23 mouse cellular contexts compared by ENCODE assay signal in the genomic region with DNA sequence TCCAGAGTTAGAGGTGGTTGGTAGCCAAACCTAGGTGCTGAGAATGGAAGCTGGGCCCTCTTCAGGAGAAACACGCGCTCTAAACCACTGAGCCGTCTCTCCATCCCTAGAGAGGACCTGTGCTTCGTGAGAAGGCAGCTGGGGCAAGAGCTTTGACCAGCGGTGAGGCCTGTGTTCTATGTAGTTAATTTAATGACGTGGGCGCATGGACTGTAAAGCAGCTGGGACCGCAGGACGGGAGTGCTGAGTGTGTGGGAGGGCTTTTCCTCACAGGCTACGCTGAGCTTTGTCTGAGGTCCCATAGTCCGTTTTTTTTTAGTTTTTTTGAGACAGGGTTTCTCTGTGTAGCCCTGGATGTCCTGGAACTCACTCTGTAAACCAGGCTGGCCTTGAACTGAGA. TPM values are rescaled to one million over a fixed set of nuclear protein-coding genes. Genes with fewer than 3 reads are reported as not detected.
DNase-seq lines count a peak whose midpoint lies in the region; ATAC-seq and TF ChIP-seq lines count a peak whose summit lies in the region.
"Had no signal": no experiment of that assay in that cellular context is flagged by ENCODE, and none has a peak within 500 bp of the region (broad histone marks: within the 10 kb centered on the region; RNA-seq: fewer than 3 reads in every experiment).

No protein-coding gene starts in this region.

- no peaks in the 10 kb centered on the region for H3K9me3 ChIP-seq in kidney, postnatal 0 days (replicated peaks; ENCODE audit: low read length)
- H3K9me3 ChIP-seq: embryonic facial prominence, embryonic 10.5 days; embryonic facial prominence, embryonic 13.5 days; forebrain, embryonic 12.5 days; forebrain, embryonic 15.5 days; hindbrain, embryonic 12.5 days; hindbrain, embryonic 15.5 days had no signal

- no peak for TF ChIP-seq CTCF in heart, adult 2 months (IDR thresholded peaks at IDR 0.05)
- TF ChIP-seq CTCF in kidney, postnatal 0 days (IDR thresholded peaks at IDR 0.05; ENCODE audit: low read depth), result no peak
- TF ChIP-seq CTCF in kidney, adult 2 months (conservative IDR thresholded peaks at IDR 0.05; ENCODE audit: insufficient read depth, insufficient read length, low read depth, low read length), result no peak

- H3K79me2 ChIP-seq in heart, adult 2 months (replicated peaks; ENCODE audit: control insufficient read depth, insufficient read depth, low read length), result no peaks in the 10 kb centered on the region

- ATAC-seq in kidney, postnatal 0 days (replicated peaks; ENCODE audit: low FRiP score, low read depth), result no peak
- ATAC-seq: forebrain, embryonic 15.5 days; intestine, postnatal 0 days; Patski had no signal

- H3K27ac ChIP-seq in heart, adult 2 months, result no peak overlapping the region
- no peak overlapping the region for H3K27ac ChIP-seq in kidney, postnatal 0 days
- no peak overlapping the region for H3K27ac ChIP-seq in kidney, adult 2 months (ENCODE audit: insufficient read depth, low read depth, low read length)
- H3K27ac ChIP-seq: embryonic facial prominence, embryonic 10.5 days; embryonic facial prominence, embryonic 13.5 days; forebrain, embryonic 12.5 days; forebrain, embryonic 15.5 days; hindbrain, embryonic 12.5 days; hindbrain, embryonic 15.5 days had no signal

- no peak overlapping the region for H3K4me3 ChIP-seq in heart, adult 2 months
- H3K4me3 ChIP-seq in kidney, postnatal 0 days (replicated peaks; ENCODE audit: low read depth, low read length), result no peak overlapping the region
- no peak overlapping the region for H3K4me3 ChIP-seq in kidney, adult 2 months (ENCODE audit: insufficient read depth, low read depth, low read length)
- H3K4me3 ChIP-seq: embryonic facial prominence, embryonic 10.5 days; embryonic facial prominence, embryonic 13.5 days; erythroblast, embryonic 14.5 days; forebrain, embryonic 12.5 days; forebrain, embryonic 15.5 days; hindbrain, embryonic 12.5 days; hindbrain, embryonic 15.5 days had no signal

- no peaks in the 10 kb centered on the region; the same call in 1 of the 2 replicates for H3K4me1 ChIP-seq in heart, adult 2 months (ENCODE audit: control insufficient read depth, insufficient read depth, low read length)
- 0 out of 2 replicates have a peak, but pooled peaks cover 4% of the 10 kb centered on the region for H3K4me1 ChIP-seq in kidney, postnatal 0 days (replicated peaks; ENCODE audit: insufficient read depth, low read length)
- H3K4me1 ChIP-seq in kidney, adult 2 months (ENCODE audit: control insufficient read depth, insufficient read depth, low read length), result peaks cover 17% of the 10 kb centered on the region
- H3K4me1 ChIP-seq: embryonic facial prominence, embryonic 13.5 days; forebrain, embryonic 12.5 days; forebrain, embryonic 15.5 days; hindbrain, embryonic 12.5 days; hindbrain, embryonic 15.5 days had no signal

- WGBS in heart, adult 2 months, result 80% methylated on average over 11 of the region's 11 CpGs
- 45% methylated on average over 11 of the region's 11 CpGs for WGBS in kidney, postnatal 0 days
- 85% methylated on average over 11 of the region's 11 CpGs for WGBS in kidney, adult 2 months

- no peak for TF ChIP-seq POLR2A in heart, adult 2 months (IDR thresholded peaks at IDR 0.05; ENCODE audit: insufficient read depth, low read depth, low read length)
- TF ChIP-seq POLR2A in kidney, adult 2 months (IDR thresholded peaks at IDR 0.05; ENCODE audit: low read depth, low read length), result no peak

- peak; percentile 81 for DNase-seq in heart, adult 11 months
- no peak for DNase-seq in heart, adult 2 months
- peak; percentile 16 for DNase-seq in kidney, postnatal 0 days (ENCODE audit: low spot score)
- no peak for DNase-seq in kidney, adult 2 months
- peak; percentile 20 for DNase-seq in ZHBTc4 (ENCODE audit: low read depth, low spot score)
- DNase-seq in cerebellum, adult 11 months, result no peak
- DNase-seq: adrenal gland, adult 8-10 months; adrenal gland, postnatal 25 days; cerebellum, adult 18-20 months; cerebellum, adult 9-10 months; cerebellum, postnatal 14 days; gastrocnemius, postnatal 25 days had no signal

- no peaks in the 10 kb centered on the region for H3K27me3 ChIP-seq in heart, adult 2 months (ENCODE audit: control insufficient read depth, insufficient read depth, low read length)
- no peaks in the 10 kb centered on the region for H3K27me3 ChIP-seq in kidney, postnatal 0 days (ENCODE audit: insufficient read depth, low read length)
- H3K27me3 ChIP-seq in kidney, adult 2 months (replicated peaks; ENCODE audit: control insufficient read depth, insufficient read depth, low read length), result no peaks in the 10 kb centered on the region
- H3K27me3 ChIP-seq: embryonic facial prominence, embryonic 13.5 days; forebrain, embryonic 12.5 days; forebrain, embryonic 15.5 days; hindbrain, embryonic 12.5 days; hindbrain, embryonic 15.5 days; Patski had no signal

- intact Hi-C loops in heart, adult 2 months (cut with DNase I), result no loop called here

- H3K4me2 ChIP-seq in kidney, postnatal 0 days (ENCODE audit: low read length), result no peak overlapping the region
- H3K4me2 ChIP-seq: embryonic facial prominence, embryonic 13.5 days; forebrain, embryonic 12.5 days; forebrain, embryonic 15.5 days; heart, embryonic 11.5 days; hindbrain, embryonic 12.5 days; hindbrain, embryonic 15.5 days had no signal

- no peak overlapping the region for H3K9ac ChIP-seq in heart, adult 2 months (ENCODE audit: low read depth, low read length)
- no peak overlapping the region for H3K9ac ChIP-seq in kidney, postnatal 0 days (ENCODE audit: low read depth, low read length)
- H3K9ac ChIP-seq: embryonic facial prominence, embryonic 13.5 days; forebrain, embryonic 12.5 days; forebrain, embryonic 15.5 days; hindbrain, embryonic 12.5 days; hindbrain, embryonic 15.5 days had no signal

- H3K36me3 ChIP-seq in heart, adult 2 months (ENCODE audit: control insufficient read depth, insufficient read depth, low read length), result no peaks in the 10 kb centered on the region
- no peaks in the 10 kb centered on the region for H3K36me3 ChIP-seq in kidney, postnatal 0 days (ENCODE audit: insufficient read depth, low read length)
- no peaks in the 10 kb centered on the region for H3K36me3 ChIP-seq in kidney, adult 2 months (ENCODE audit: control insufficient read depth, insufficient read depth, low read length)
- H3K36me3 ChIP-seq: forebrain, embryonic 15.5 days; hindbrain, embryonic 12.5 days; hindbrain, embryonic 15.5 days had no signal

- TF ChIP-seq EP300 in heart, adult 2 months (IDR thresholded peaks at IDR 0.05; ENCODE audit: insufficient read depth, low read depth, low read length), result no peak

RNA-seq across cellular contexts. Expression of gene Depdc1b, which starts 20.1 kb away (rescaled TPM):
- total RNA-seq in heart, adult 2 months (2021), result under 1 TPM; 0.34 to 0.36 TPM
- polyA plus RNA-seq in heart, adult 2 months (2012; rRNA removed), result 0.14 and 0.26 TPM in 2 replicates
- polyA plus RNA-seq in kidney, postnatal 0 days (2015; fragmentation: Nextera tagmentation; extraction: Ambion mirVana), result 4.1 and 5.9 TPM in 2 replicates
- 10.9 and 11.2 TPM in 2 replicates for polyA plus RNA-seq in kidney, adult 2 months (2012; rRNA removed)
- total RNA-seq: gastrocnemius, adult 8-10 months had no signal

Comparison
In these comparisons a context has a peak if more than half of its experiments do, and no peak if none do; other contexts are left out.
1. DNase-seq: peak in heart, adult 11 months (single experiment), kidney, postnatal 0 days (single experiment) and ZHBTc4 (single experiment); none in heart, adult 2 months (0 of 2), kidney, adult 2 months (single experiment) and cerebellum, adult 11 months (single experiment).